Mouse (Mus musculus) MEL (cell line): ENCODE data around the gene Cpox. TPM values are rescaled to one million over a fixed set of nuclear protein-coding genes. Genes with fewer than 3 reads are reported as not detected.
A peak's percentile ranks its signal among the peaks of the same experiment; 100 is the strongest.

Experiments
- DNase-seq: peaks from one replicate; pipeline ENCODE4 v3.0.0; 2011; ENCODE audit warnings: low read depth, low spot score
- H3K27ac ChIP-seq: 2 replicates; pipeline ENCODE4 v1.5.1; 2012; ENCODE audit warnings: low read depth, mild to moderate bottlenecking, control low read depth, low read length, moderate library complexity; ENCODE audit not compliant: control insufficient read depth
- H3K27me3 ChIP-seq, 2 experiments: fragments of 150-350 bp in 1 of 2; sonication (generic) in 1 of 2; 2 replicates each; pipeline ENCODE4 v1.6.1; 2012; ENCODE audit warnings: low read length in 2 of 2, mild to moderate bottlenecking in 2 of 2, improper control_type of control experiment in 1 of 2, moderate library complexity in 1 of 2; ENCODE audit not compliant: insufficient read depth in 2 of 2, control insufficient read depth in 1 of 2
- H3K36me3 ChIP-seq, 2 experiments: 2 replicates each; pipeline ENCODE4 v1.6.1; 2012 to 2014; ENCODE audit warnings: low read length in 2 of 2, improper control_type of control experiment in 1 of 2, inconsistent platforms in 1 of 2, mild to moderate bottlenecking in 1 of 2; ENCODE audit not compliant: insufficient read depth in 2 of 2, control insufficient read depth in 1 of 2
- H3K4me1 ChIP-seq, 2 experiments: fragments of 150-350 bp in 1 of 2; sonication (generic) in 1 of 2; 2 replicates each; pipeline ENCODE4 v1.6.1; 2012; ENCODE audit warnings: low read length in 2 of 2, improper control_type of control experiment in 1 of 2, mild to moderate bottlenecking in 1 of 2; ENCODE audit not compliant: insufficient read depth in 2 of 2, control insufficient read depth in 1 of 2
- H3K4me3 ChIP-seq, 2 experiments: fragments of 150-350 bp in 1 of 2; sonication (generic) in 1 of 2; 2 replicates each; pipeline ENCODE4 v1.5.1; 2012; ENCODE audit warnings: low read depth in 2 of 2, low read length in 2 of 2, mild to moderate bottlenecking in 2 of 2, moderate library complexity in 2 of 2, control low read depth in 1 of 2, improper control_type of control experiment in 1 of 2; ENCODE audit not compliant: control insufficient read depth in 1 of 2, insufficient read depth in 1 of 2
- H3K79me2 ChIP-seq: 2 replicates; pipeline ENCODE4 v1.6.1; 2012; ENCODE audit warnings: mild to moderate bottlenecking, low read length, moderate library complexity; ENCODE audit not compliant: control insufficient read depth, poor library complexity, insufficient read depth
- H3K9ac ChIP-seq: 2 replicates; pipeline ENCODE4 v1.6.1; 2012; ENCODE audit warnings: low read depth, mild to moderate bottlenecking, control low read depth, low read length, moderate library complexity; ENCODE audit not compliant: control insufficient read depth, poor library complexity, severe bottlenecking
- H3K9me3 ChIP-seq: fragments of 150-350 bp; sonication (generic); replicated peaks from 2 replicates; pipeline ENCODE4 v1.6.1; 2012; ENCODE audit warnings: mild to moderate bottlenecking, low read length, improper control_type of control experiment, moderate library complexity; ENCODE audit not compliant: insufficient read depth
- CHD2 ChIP-seq: IDR thresholded peaks from 2 replicates; pipeline ENCODE4 v1.6.1; 2011; ENCODE audit warnings: low read length, improper control_type of control experiment
- CTCF ChIP-seq, 3 experiments: IDR thresholded peaks in 2 of 3; conservative IDR thresholded peaks in 1 of 3; 2 replicates each; pipeline ENCODE4 v1.5.1; 2011 to 2012; ENCODE audit warnings: low read length in 3 of 3, low read depth in 2 of 3, mild to moderate bottlenecking in 2 of 3, improper control_type of control experiment in 1 of 3, inconsistent platforms in 1 of 3, mixed read lengths in 1 of 3, moderate library complexity in 1 of 3; ENCODE audit not compliant: control insufficient read depth in 1 of 3, insufficient read depth in 1 of 3, poor library complexity in 1 of 3, severe bottlenecking in 1 of 3
- E2F4 ChIP-seq: IDR thresholded peaks from 2 replicates; pipeline ENCODE4 v1.6.1; 2011; ENCODE audit warnings: low read depth, low read length, improper control_type of control experiment, borderline replicate concordance
- KAT2A ChIP-seq: conservative IDR thresholded peaks from 2 replicates; pipeline ENCODE4 v1.6.1; 2012; ENCODE audit warnings: low read depth, low read length, improper control_type of control experiment, inconsistent platforms
- MXI1 ChIP-seq: IDR thresholded peaks from 2 replicates; pipeline ENCODE4 v1.6.1; 2011; ENCODE audit warnings: mild to moderate bottlenecking, low read depth, low read length, improper control_type of control experiment
- NRF1 ChIP-seq: IDR thresholded peaks from 2 replicates; pipeline ENCODE4 v1.6.1; 2014; ENCODE audit warnings: low read depth, mild to moderate bottlenecking, inconsistent platforms, low read length, improper control_type of control experiment, moderate library complexity; ENCODE audit not compliant: poor library complexity, insufficient read depth, severe bottlenecking
- POLR2A ChIP-seq, 2 experiments: IDR thresholded peaks; 2 replicates each; pipeline ENCODE4 v1.6.1; 2011 to 2012; ENCODE audit warnings: low read length in 2 of 2, mild to moderate bottlenecking in 2 of 2, control low read depth in 1 of 2, improper control_type of control experiment in 1 of 2, low read depth in 1 of 2, moderate library complexity in 1 of 2; ENCODE audit not compliant: control insufficient read depth in 1 of 2, insufficient read depth in 1 of 2, poor library complexity in 1 of 2
- RAD21 ChIP-seq: IDR thresholded peaks from 2 replicates; pipeline ENCODE4 v1.6.1; 2011; ENCODE audit warnings: mild to moderate bottlenecking, low read depth, low read length, improper control_type of control experiment
- SIN3A ChIP-seq: IDR thresholded peaks from 2 replicates; pipeline ENCODE4 v1.6.1; 2012; ENCODE audit warnings: low read length, improper control_type of control experiment, inconsistent platforms
- SMC3 ChIP-seq: IDR thresholded peaks from 2 replicates; pipeline ENCODE4 v1.6.1; 2011; ENCODE audit warnings: low read depth, low read length, improper control_type of control experiment
- TBP ChIP-seq: IDR thresholded peaks from 2 replicates; pipeline ENCODE4 v1.8.0; 2011; ENCODE audit warnings: low read depth, low read length, improper control_type of control experiment
- USF2 ChIP-seq, 2 experiments: IDR thresholded peaks; 2 replicates each; pipeline ENCODE4 v1.6.1; 2011 to 2012; ENCODE audit warnings: improper control_type of control experiment in 2 of 2, low read length in 2 of 2, borderline replicate concordance in 1 of 2, inconsistent platforms in 1 of 2, low read depth in 1 of 2, mild to moderate bottlenecking in 1 of 2; ENCODE audit not compliant: insufficient read depth in 1 of 2
- ZC3H11A ChIP-seq: IDR thresholded peaks from 2 replicates; pipeline ENCODE4 v1.6.1; 2012; ENCODE audit warnings: low read depth, mild to moderate bottlenecking, inconsistent platforms, low read length, improper control_type of control experiment
- ZNF384 ChIP-seq: IDR thresholded peaks from 2 replicates; pipeline ENCODE4 v1.6.1; 2012; ENCODE audit warnings: low read depth, mild to moderate bottlenecking, inconsistent platforms, low read length, improper control_type of control experiment
- polyA plus RNA-seq, 2 experiments: library from polyadenylated mRNA; stranded (reverse) in 1 of 2; unstranded in 1 of 2; fragments of >175 nt in 1 of 2; fragments of >200 nt in 1 of 2; gene quantifications; 2 replicates each; pipeline versions ENCODE4 v1.2.1 to v1.2.4; 2012; ENCODE audit warnings: low replicate concordance in 2 of 2, low read depth in 1 of 2; ENCODE audit not compliant: insufficient read length in 2 of 2, insufficient read depth in 1 of 2, missing spikeins in 1 of 2
- total RNA-seq: library from RNA; depleted of rRNA; stranded (reverse); fragments of 300-350 nt; gene quantifications from 2 replicates; pipeline ENCODE4 v1.2.3, GENCODE M21; 2012

The Cpox gene
- total and polyA plus RNA-seq, 3 experiments, result 110 to 421 (median 159) TPM

GRCm38 (mm10) chr16:58727477-58728131 lies 57.5 kb downstream of the Cpox start, which contains the start of gene Cldnd1 (continued):
- TF ChIP-seq E2F4 (no peak), TBP (no peak), CHD2 (no peak), SMC3 (no peak), KAT2A (peak; percentile 98), CTCF (IDR thresholded peaks at IDR 0.05 in 2 of 3, conservative IDR thresholded peaks at IDR 0.05 in 1 of 3; ENCODE audit: control insufficient read depth in 1 of 3, insufficient read depth in 1 of 3, low read depth in 2 of 3, low read length in 3 of 3, poor library complexity in 1 of 3, severe bottlenecking in 1 of 3) (no peak)
- TF ChIP-seq, all 39 proteins: peak for 9

GRCm38 (mm10) chr16:58728176-58728671 lies 58.1 kb downstream of the Cpox start:
- no peaks in the 10 kb centered on the region for H3K27me3 ChIP-seq
- H3K36me3 ChIP-seq, result peaks cover 0 to 5% of the 10 kb centered on the region in 2 experiments; a peak in 2 of 4 replicates
- H3K4me1 ChIP-seq, result peaks cover 0 to 3% of the 10 kb centered on the region in 2 experiments; a peak in 1 of 4 replicates
- peak overlapping the region; percentile 71 for H3K9ac ChIP-seq
- H3K79me2 ChIP-seq, result peaks cover 7% of the 10 kb centered on the region; the same call in 1 of the 2 replicates
- H3K9me3 ChIP-seq, result no peaks in the 10 kb centered on the region
- peak overlapping the region; percentile 71 to 96 for H3K4me3 ChIP-seq
- TF ChIP-seq NRF1, result no peak
- no peak for TF ChIP-seq ZNF384
- peak; percentile 18; the same call in 1 of the 2 replicates for TF ChIP-seq MXI1
- TF ChIP-seq POLR2A (IDR thresholded peaks at IDR 0.05; ENCODE audit: control insufficient read depth in 1 of 2, insufficient read depth in 1 of 2, low read depth in 1 of 2, low read length in 2 of 2, poor library complexity in 1 of 2), result no peak
- TF ChIP-seq USF2 (IDR thresholded peaks at IDR 0.05; ENCODE audit: borderline replicate concordance in 1 of 2, insufficient read depth in 1 of 2, low read depth in 1 of 2, low read length in 2 of 2), result no peak
- TF ChIP-seq TBP, result no peak
- TF ChIP-seq SIN3A, result peak; percentile 45
- H3K27ac ChIP-seq, result no peak overlapping the region
- DNase-seq, result peak; percentile 52

GRCm38 (mm10) chr16:58738205-58738604 lies 68.1 kb downstream of the Cpox start:
- H3K36me3 ChIP-seq, result no peaks in the 10 kb centered on the region
- H3K9me3 ChIP-seq, result no peaks in the 10 kb centered on the region
- no peaks in the 10 kb centered on the region for H3K27me3 ChIP-seq
- H3K79me2 ChIP-seq, result no peaks in the 10 kb centered on the region
- H3K4me3 ChIP-seq, result no peak overlapping the region
- no peaks in the 10 kb centered on the region for H3K4me1 ChIP-seq
- TF ChIP-seq SMC3 (peak; percentile 55), CTCF (IDR thresholded peaks at IDR 0.05 in 2 of 3, conservative IDR thresholded peaks at IDR 0.05 in 1 of 3; ENCODE audit: control insufficient read depth in 1 of 3, insufficient read depth in 1 of 3, low read depth in 2 of 3, low read length in 3 of 3, poor library complexity in 1 of 3, severe bottlenecking in 1 of 3) (peak; percentile 15 to 35 (median 16); a peak in 4 of 6 replicates), RAD21 (peak; percentile 49), TBP (no peak), ZC3H11A (0 out of 2 replicates have a peak, but pooled peaks have one; percentile 21)
- H3K27ac ChIP-seq, result no peak overlapping the region
- DNase-seq, result peak; percentile 35
- H3K9ac ChIP-seq, result no peak overlapping the region
